Mouse (Mus musculus) thymus, postnatal 0 days (tissue): ENCODE measurements around the gene Exoc2. TPM values are rescaled to one million over a fixed set of nuclear protein-coding genes. Genes with fewer than 3 reads are reported as not detected.

Source experiments
- DNase-seq: peaks from one replicate; pipeline ENCODE4 v3.0.0-alpha.2; 2015; ENCODE audit warnings: low spot score
- polyA plus RNA-seq: library from polyadenylated mRNA; unstranded; fragments of >200 nt; fragmentation: Nextera tagmentation; extraction: Ambion mirVana; gene quantifications from 2 replicates; pipeline ENCODE4 v1.2.1, GENCODE M21; 2015

Gene Exoc2
- polyA plus RNA-seq, 1 experiment from 2014 or later, result 52.2 TPM

- DNase-seq, result no peak
These were observed 147.4 kb downstream of the Exoc2 start for GRCm38 (mm10) chr13:30826511-30826910.

- DNase-seq, result no peak
These were observed 149.0 kb downstream of the Exoc2 start for GRCm38 (mm10) chr13:30824903-30825302.

GRCm38 (mm10) chr13:30820555-30820954, 153.3 kb downstream of the Exoc2 start:
- DNase-seq, result no peak

GRCm38 (mm10) chr13:30819891-30820290, 154.0 kb downstream of the Exoc2 start:
- no peak for DNase-seq

GRCm38 (mm10) chr13:30817436-30817835, 156.5 kb downstream of the Exoc2 start:
- peak; percentile 37 for DNase-seq

- no peak for DNase-seq
These were observed 159.6 kb downstream of the Exoc2 start for GRCm38 (mm10) chr13:30814256-30814655.

- peak; percentile 25 for DNase-seq
These were observed 160.4 kb downstream of the Exoc2 start for GRCm38 (mm10) chr13:30813464-30813863.

GRCm38 (mm10) chr13:30809240-30809639, 164.7 kb downstream of the Exoc2 start:
- DNase-seq, result no peak

- no peak for DNase-seq
These were observed 171.4 kb downstream of the Exoc2 start for GRCm38 (mm10) chr13:30802336-30802955.

- peak; percentile 64 for DNase-seq
These were observed 172.0 kb downstream of the Exoc2 start for GRCm38 (mm10) chr13:30801886-30802285.

- DNase-seq, result no peak
These were observed 177.9 kb downstream of the Exoc2 start for GRCm38 (mm10) chr13:30795960-30796359.

- no peak for DNase-seq
These were observed 180.3 kb downstream of the Exoc2 start for GRCm38 (mm10) chr13:30793616-30794015.

GRCm38 (mm10) chr13:30793196-30793595, 180.7 kb downstream of the Exoc2 start:
- no peak for DNase-seq

- no peak for DNase-seq
These were observed 181.2 kb downstream of the Exoc2 start for GRCm38 (mm10) chr13:30792741-30793140.

- DNase-seq, result peak; percentile 70
These were observed 181.6 kb downstream of the Exoc2 start for GRCm38 (mm10) chr13:30792308-30792707.

- no peak for DNase-seq
These were observed 183.9 kb downstream of the Exoc2 start for GRCm38 (mm10) chr13:30790016-30790415.

GRCm38 (mm10) chr13:30788421-30788820, 185.5 kb downstream of the Exoc2 start:
- no peak for DNase-seq

GRCm38 (mm10) chr13:30787960-30788359, 185.9 kb downstream of the Exoc2 start:
- no peak for DNase-seq

GRCm38 (mm10) chr13:30787556-30787955, 186.3 kb downstream of the Exoc2 start:
- no peak for DNase-seq

GRCm38 (mm10) chr13:30787036-30787320, 186.9 kb downstream of the Exoc2 start:
- DNase-seq, result no peak

GRCm38 (mm10) chr13:30786235-30787035, 187.5 kb downstream of the Exoc2 start:
- peak; percentile 78 for DNase-seq

GRCm38 (mm10) chr13:30785423-30786040, 188.4 kb downstream of the Exoc2 start:
- DNase-seq, result no peak

- no peak for DNase-seq
These were observed 191.5 kb downstream of the Exoc2 start for GRCm38 (mm10) chr13:30782419-30782818.
